Mouse (Mus musculus) E14TG2a.4 (cell line): Measurements from ENCODE around the gene Habp2.

ENCODE experiments used
- CTCF ChIP-seq: conservative IDR thresholded peaks from 2 replicates; pipeline ENCODE4 v1.5.1; 2014; ENCODE audit warnings: low read length
- POU5F1 ChIP-seq: IDR thresholded peaks from 2 replicates; pipeline ENCODE4 v1.6.1; 2014; ENCODE audit warnings: low read length, borderline replicate concordance

- TF ChIP-seq CTCF (no peak), POU5F1 (no peak)
Measured at GRCm38 (mm10) chr19:56368912-56369311, 82.0 kb downstream of the Habp2 start.
